In the genomic region with DNA sequence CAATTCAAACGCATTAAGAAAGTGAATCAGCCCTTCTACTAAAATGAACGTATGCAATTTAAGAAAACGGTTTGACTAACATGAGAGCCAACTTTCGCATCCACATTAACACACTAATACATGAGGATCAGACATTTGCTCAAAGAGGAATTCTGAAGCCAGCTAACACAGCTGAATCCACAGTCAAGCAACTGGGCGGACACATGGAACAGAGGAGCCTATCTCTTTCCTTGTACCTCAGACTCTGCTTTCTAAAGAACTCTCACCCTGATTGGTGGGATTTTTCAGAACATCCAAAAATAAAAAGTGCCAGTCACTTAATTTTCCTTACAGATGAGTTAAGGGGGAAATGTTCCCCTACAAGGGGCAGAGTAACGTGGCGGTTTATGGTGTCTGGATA, we compare ENCODE assay signal across 26 mouse cellular contexts.
A peak's percentile ranks its signal among the peaks of the same experiment; 100 is the strongest.
DNase-seq lines count a peak whose midpoint lies in the region; ATAC-seq and TF ChIP-seq lines count a peak whose summit lies in the region.
"Had no signal": no experiment of that assay in that cellular context is flagged by ENCODE, and none has a peak within 500 bp of the region (broad histone marks: within the 10 kb centered on the region; RNA-seq: fewer than 3 reads in every experiment).

No protein-coding gene starts in this region.

- no peak for TF ChIP-seq POLR2A in limb, embryonic 14.5 days (IDR thresholded peaks at IDR 0.05; ENCODE audit: borderline replicate concordance, extremely low read depth, insufficient read depth, insufficient read length)

- H3K9ac ChIP-seq in embryonic facial prominence, embryonic 14.5 days (ENCODE audit: low read depth, low read length), result no peak overlapping the region
- H3K9ac ChIP-seq in embryonic facial prominence, embryonic 15.5 days, result no peak overlapping the region
- no peak overlapping the region for H3K9ac ChIP-seq in limb, embryonic 14.5 days (ENCODE audit: low read depth, low read length, severe bottlenecking)
- H3K9ac ChIP-seq: heart, embryonic 13.5 days; hindbrain, embryonic 14.5 days had no signal

- peaks cover 14% of the 10 kb centered on the region; the same call in 1 of the 2 replicates for H3K4me1 ChIP-seq in embryonic facial prominence, embryonic 14.5 days (ENCODE audit: control insufficient read depth, insufficient read depth, low read length)
- peaks cover 11% of the 10 kb centered on the region; the same call in 1 of the 2 replicates for H3K4me1 ChIP-seq in embryonic facial prominence, embryonic 15.5 days
- H3K4me1 ChIP-seq in limb, embryonic 14.5 days (ENCODE audit: control insufficient read depth, insufficient read depth, low read length), result peaks cover 16% of the 10 kb centered on the region
- H3K4me1 ChIP-seq: forebrain, embryonic 10.5 days had no signal

- no peak overlapping the region for H3K27ac ChIP-seq in gastrocnemius, adult 2 months
- peak overlapping the region; percentile 69 for H3K27ac ChIP-seq in embryonic facial prominence, embryonic 14.5 days (replicated peaks; ENCODE audit: low read depth, low read length)
- peak overlapping the region; percentile 71 for H3K27ac ChIP-seq in embryonic facial prominence, embryonic 15.5 days (replicated peaks)
- peak overlapping the region; percentile 6 for H3K27ac ChIP-seq in limb, embryonic 14.5 days (replicated peaks; ENCODE audit: low read depth, low read length)
- H3K27ac ChIP-seq: forebrain, embryonic 10.5 days; heart, embryonic 10.5 days; heart, embryonic 13.5 days; hindbrain, embryonic 14.5 days; hindbrain, postnatal 0 days had no signal

- intact Hi-C loops in gastrocnemius, adult 2 months (cut with DNase I), result no loop called here

- H3K36me3 ChIP-seq in embryonic facial prominence, embryonic 14.5 days (ENCODE audit: control insufficient read depth, insufficient read depth, low read length), result no peaks in the 10 kb centered on the region
- no peaks in the 10 kb centered on the region for H3K36me3 ChIP-seq in embryonic facial prominence, embryonic 15.5 days
- H3K36me3 ChIP-seq in limb, embryonic 14.5 days (ENCODE audit: control insufficient read depth, insufficient read depth, low read length), result no peaks in the 10 kb centered on the region
- H3K36me3 ChIP-seq: forebrain, embryonic 10.5 days; heart, embryonic 10.5 days; heart, embryonic 13.5 days had no signal

- DNase-seq in gastrocnemius, adult 2 months, result no peak
- no peak for DNase-seq in gastrocnemius, adult 8-10 months (ENCODE audit: low spot score in 2 of 2)
- no peak for DNase-seq in embryonic facial prominence, embryonic 14.5 days (ENCODE audit: low spot score)
- no peak for DNase-seq in limb, embryonic 14.5 days (ENCODE audit: low spot score)
- DNase-seq in adrenal gland, postnatal 10 days, result no peak
- DNase-seq: adrenal gland, adult 2 months; adrenal gland, postnatal 25 days; cerebellum, adult 2 months; cerebellum, adult 9-11 months; cerebellum, postnatal 25 days; gastrocnemius, postnatal 14 days; heart, adult 18-20 months; heart, postnatal 14 days; heart, postnatal 4 days; kidney, adult 18-20 months had no signal

- WGBS in embryonic facial prominence, embryonic 14.5 days, result 57% methylated on average over 7 of the region's 7 CpGs
- WGBS in embryonic facial prominence, embryonic 15.5 days, result 46% methylated on average over 7 of the region's 7 CpGs
- WGBS in limb, embryonic 14.5 days, result 55% methylated on average over 7 of the region's 7 CpGs

- peak overlapping the region; percentile 19 for H3K4me3 ChIP-seq in gastrocnemius, adult 2 months
- H3K4me3 ChIP-seq in embryonic facial prominence, embryonic 14.5 days (ENCODE audit: low read depth, low read length), result no peak overlapping the region
- no peak overlapping the region for H3K4me3 ChIP-seq in embryonic facial prominence, embryonic 15.5 days (replicated peaks)
- H3K4me3 ChIP-seq in limb, embryonic 14.5 days (replicated peaks; ENCODE audit: low read length), result no peak overlapping the region
- H3K4me3 ChIP-seq: forebrain, embryonic 10.5 days; heart, embryonic 10.5 days; heart, embryonic 13.5 days had no signal

- no peaks in the 10 kb centered on the region for H3K27me3 ChIP-seq in embryonic facial prominence, embryonic 14.5 days (replicated peaks; ENCODE audit: control insufficient read depth, insufficient read depth, low read length)
- H3K27me3 ChIP-seq in embryonic facial prominence, embryonic 15.5 days, result no peaks in the 10 kb centered on the region
- H3K27me3 ChIP-seq in limb, embryonic 14.5 days (ENCODE audit: control insufficient read depth, insufficient read depth, low read length), result no peaks in the 10 kb centered on the region
- H3K27me3 ChIP-seq: heart, embryonic 13.5 days had no signal

- H3K9me3 ChIP-seq in embryonic facial prominence, embryonic 14.5 days (ENCODE audit: control insufficient read depth, low read length), result no peaks in the 10 kb centered on the region
- H3K9me3 ChIP-seq in embryonic facial prominence, embryonic 15.5 days (replicated peaks), result no peaks in the 10 kb centered on the region
- H3K9me3 ChIP-seq in limb, embryonic 14.5 days (ENCODE audit: control insufficient read depth, low read length), result no peaks in the 10 kb centered on the region
- H3K9me3 ChIP-seq: forebrain, embryonic 10.5 days; heart, embryonic 10.5 days; heart, embryonic 13.5 days had no signal

- ATAC-seq in embryonic facial prominence, embryonic 14.5 days (ENCODE audit: low read depth), result peak; percentile 82; the same call in 1 of the 2 replicates
- peak; percentile 76 for ATAC-seq in embryonic facial prominence, embryonic 15.5 days (ENCODE audit: insufficient number of reproducible peaks, low FRiP score, low TSS enrichment, low read depth)
- ATAC-seq in limb, embryonic 14.5 days (ENCODE audit: low FRiP score, low read depth), result peak; percentile 88
- no peak for ATAC-seq in megakaryocyte progenitor cell, adult 5-6 weeks (replicated peaks; ENCODE audit: poor library complexity)
- ATAC-seq: CD4-positive, CD25-positive, alpha-beta regulatory T cell, adult 4 months; forebrain, embryonic 14.5 days; hindbrain, postnatal 0 days; inflammation-experienced regulatory T-cells, adult 6 months; intestine, embryonic 16.5 days had no signal

- H3K4me2 ChIP-seq in embryonic facial prominence, embryonic 14.5 days (ENCODE audit: low read depth, low read length), result 0 out of 2 replicates have a peak overlapping the region, but pooled peaks have one; percentile 37
- H3K4me2 ChIP-seq in embryonic facial prominence, embryonic 15.5 days (replicated peaks), result no peak overlapping the region; the same call in 1 of the 2 replicates
- H3K4me2 ChIP-seq in limb, embryonic 14.5 days (replicated peaks; ENCODE audit: low read depth, low read length, severe bottlenecking), result 0 out of 2 replicates have a peak overlapping the region, but pooled peaks have one; percentile 16
- H3K4me2 ChIP-seq: heart, embryonic 13.5 days; hindbrain, embryonic 14.5 days had no signal

- no peak for TF ChIP-seq CTCF in gastrocnemius, adult 2 months (IDR thresholded peaks at IDR 0.05)
